Mouse (Mus musculus) liver, adult 2 months (tissue): ENCODE measurements around the gene Gm39566. TPM values are rescaled to one million over a fixed set of nuclear protein-coding genes. Genes with fewer than 3 reads are reported as not detected.

Experiments
- DNase-seq: peaks from one replicate; pipeline ENCODE4 v3.0.0-alpha.2; 2011; ENCODE audit warnings: low read depth, low spot score; ENCODE audit errors: extremely low read depth
- H3K27ac ChIP-seq: fragments of 200-500 bp; replicated peaks from 2 replicates; pipeline ENCODE4 v1.5.1; 2012; ENCODE audit warnings: low read depth, mild to moderate bottlenecking, control low read depth, inconsistent platforms, low read length; ENCODE audit not compliant: insufficient read depth
- H3K27me3 ChIP-seq: fragments of 200-500 bp; 2 replicates; pipeline ENCODE4 v1.6.1; 2012; ENCODE audit warnings: mild to moderate bottlenecking, moderate library complexity, low read length, inconsistent platforms; ENCODE audit not compliant: control insufficient read depth, insufficient read depth
- H3K36me3 ChIP-seq: fragments of 200-500 bp; 2 replicates; pipeline ENCODE4 v1.6.1; 2012; ENCODE audit warnings: low read length, inconsistent platforms; ENCODE audit not compliant: control insufficient read depth, insufficient read depth
- H3K4me1 ChIP-seq: fragments of 200-500 bp; 2 replicates; pipeline ENCODE4 v1.6.1; 2011; ENCODE audit warnings: low read length; ENCODE audit not compliant: control insufficient read depth, insufficient read depth
- H3K4me3 ChIP-seq: fragments of 200-500 bp; 2 replicates; pipeline ENCODE4 v1.5.1; 2011; ENCODE audit warnings: low read depth, mild to moderate bottlenecking, control low read depth, low read length, moderate library complexity; ENCODE audit not compliant: insufficient read depth
- H3K79me2 ChIP-seq: fragments of 200-500 bp; 2 replicates; pipeline ENCODE4 v1.6.1; 2012; ENCODE audit warnings: inconsistent platforms, mild to moderate bottlenecking, low read length, moderate library complexity; ENCODE audit not compliant: control insufficient read depth, insufficient read depth
- H3K9ac ChIP-seq: fragments of 200-500 bp; 2 replicates; pipeline ENCODE4 v1.6.1; 2012; ENCODE audit warnings: low read depth, mild to moderate bottlenecking, control low read depth, inconsistent platforms, low read length
- CTCF ChIP-seq: fragments of 200-500 bp; IDR thresholded peaks from 2 replicates; pipeline ENCODE4 v1.5.1; 2011; ENCODE audit warnings: low read depth, low read length, control low read depth
- POLR2A ChIP-seq: fragments of 200-500 bp; IDR thresholded peaks from 2 replicates; pipeline ENCODE4 v1.6.1; 2011; ENCODE audit warnings: low read length, control low read depth; ENCODE audit not compliant: insufficient read depth; ENCODE audit errors: extremely low read depth
- WGBS: fragments of 180-500 bp; shearing (Covaris S2); methylation state at CpG from one replicate; pipeline ENCODE4 v1.1.7; 2018; 5-methylcytosine and 5-hydroxymethylcytosine counted together
- polyA plus RNA-seq: library from polyadenylated mRNA; depleted of rRNA; stranded (reverse); fragments of >200 nt; gene quantifications from 2 replicates; pipeline ENCODE4 v1.2.3, GENCODE M21; 2012
- total RNA-seq: library from RNA; depleted of rRNA; stranded (reverse); fragments of >200 nt; gene quantifications from 2 replicates; pipeline ENCODE4 v1.2.3, GENCODE M21; 2014

The Gm39566 gene
- total and polyA plus RNA-seq, 2 experiments = not detected

- Histone ChIP-seq H3K36me3 (no peaks in the 10 kb centered on the region), H3K79me2 (peaks cover 18% of the 10 kb centered on the region; the same call in 1 of the 2 replicates), H3K27me3 (no peaks in the 10 kb centered on the region), H3K4me3 (no peak overlapping the region), H3K27ac (peak overlapping the region; percentile 26; the same call in 1 of the 2 replicates), H3K9ac (0 out of 2 replicates have a peak overlapping the region, but pooled peaks have one; percentile 15), H3K4me1 (peaks cover 6% of the 10 kb centered on the region; the same call in 1 of the 2 replicates)
- DNase-seq = peak; percentile 24
- TF ChIP-seq POLR2A (no peak), CTCF (no peak)
- 61% methylated on average over 4 of the region's 4 CpGs for WGBS
Observed at GRCm38 (mm10) chr11:69767625-69767909, 47.5 kb downstream of the Gm39566 start.

- WGBS = 62% methylated on average over 13 of the region's 13 CpGs
- H3K79me2 ChIP-seq = peaks cover 18% of the 10 kb centered on the region; the same call in 1 of the 2 replicates
- H3K36me3 ChIP-seq = no peaks in the 10 kb centered on the region
- DNase-seq = no peak
- peaks cover 6% of the 10 kb centered on the region; the same call in 1 of the 2 replicates for H3K4me1 ChIP-seq
- TF ChIP-seq POLR2A = no peak
- no peak for TF ChIP-seq CTCF
- peak overlapping the region; percentile 27; the same call in 1 of the 2 replicates for H3K4me3 ChIP-seq
- H3K9ac ChIP-seq = peak overlapping the region; percentile 97
- peak overlapping the region; percentile 29 for H3K27ac ChIP-seq
- no peaks in the 10 kb centered on the region for H3K27me3 ChIP-seq
Observed at GRCm38 (mm10) chr11:69766872-69767624, 48.0 kb downstream of the Gm39566 start.

GRCm38 (mm10) chr11:69766126-69766609 is 48.9 kb downstream of the Gm39566 start:
- WGBS = under 1% methylated on average over 35 of the region's 37 CpGs
- peak; percentile 29 for DNase-seq
- peaks cover 6% of the 10 kb centered on the region; the same call in 1 of the 2 replicates for H3K4me1 ChIP-seq
- peak overlapping the region; percentile 94 for H3K4me3 ChIP-seq
- H3K9ac ChIP-seq = peak overlapping the region; percentile 97
- TF ChIP-seq POLR2A (no peak), CTCF (no peak)
- H3K27me3 ChIP-seq = no peaks in the 10 kb centered on the region
- H3K79me2 ChIP-seq = peaks cover 18% of the 10 kb centered on the region; the same call in 1 of the 2 replicates
- H3K27ac ChIP-seq = peak overlapping the region; percentile 81
- no peaks in the 10 kb centered on the region for H3K36me3 ChIP-seq

- H3K9ac ChIP-seq = peak within 1 kb of the TSS; percentile 97
- no peaks in the 10 kb centered on the region for H3K36me3 ChIP-seq
- DNase-seq = no peak
- H3K27me3 ChIP-seq = no peaks in the 10 kb centered on the region
- H3K27ac ChIP-seq = peak within 1 kb of the TSS; percentile 81
- TF ChIP-seq POLR2A (0 out of 2 replicates have a peak, but pooled peaks have one; percentile 20), CTCF (no peak)
- H3K4me1 ChIP-seq = peaks cover 6% of the 10 kb centered on the region; the same call in 1 of the 2 replicates
- WGBS = 19% methylated on average over 50 of the region's 55 CpGs
- H3K4me3 ChIP-seq = peak within 1 kb of the TSS; percentile 94
- peaks cover 18% of the 10 kb centered on the region; the same call in 1 of the 2 replicates for H3K79me2 ChIP-seq
Observed at GRCm38 (mm10) chr11:69765221-69766125, 49.6 kb downstream of the Gm39566 start, which contains the start of gene Zbtb4. Gene Zbtb4, plus strand, starts transcription at chr11:69765912.

DNA sequence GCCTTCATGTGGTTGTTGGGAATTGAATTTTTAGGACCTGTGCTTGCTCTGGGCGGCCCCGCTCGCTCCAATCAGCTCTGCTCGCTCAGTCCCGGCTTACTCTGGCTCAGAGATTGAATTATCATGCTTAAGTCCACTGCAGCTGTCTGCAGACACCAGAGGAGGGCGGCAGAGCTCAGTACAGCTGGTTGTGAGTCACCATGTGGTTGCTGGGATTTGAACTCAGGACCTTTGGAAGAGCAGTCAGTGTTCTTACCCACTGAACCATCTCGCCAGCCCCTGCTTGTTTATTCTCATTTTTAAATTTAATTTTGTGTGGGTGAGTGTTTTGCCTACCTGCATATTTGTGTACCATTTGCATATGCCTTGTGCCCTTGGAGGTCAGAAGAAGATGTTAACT is 51.5 kb downstream of the Gm39566 start:
- no peak for DNase-seq
- 90% methylated on average over 7 of the region's 7 CpGs for WGBS

More for the DNA sequence above, 51.5 kb downstream of the Gm39566 start:
- no peak overlapping the region for H3K27ac ChIP-seq
- peaks cover 14% of the 10 kb centered on the region; the same call in 1 of the 2 replicates for H3K79me2 ChIP-seq
- no peak overlapping the region for H3K4me3 ChIP-seq
- H3K36me3 ChIP-seq = no peaks in the 10 kb centered on the region
- H3K27me3 ChIP-seq = no peaks in the 10 kb centered on the region
- no peak overlapping the region for H3K9ac ChIP-seq
- TF ChIP-seq CTCF (peak; percentile 65), POLR2A (no peak)
- H3K4me1 ChIP-seq = peaks cover 10% of the 10 kb centered on the region; the same call in 1 of the 2 replicates
